Mouse (Mus musculus) lung, adult 2 months (tissue): Measurements from ENCODE around the gene Gm49380.

ENCODE experiments used
- CTCF ChIP-seq: fragments of 200-500 bp; IDR thresholded peaks from 2 replicates; pipeline ENCODE4 v1.5.1; 2011; ENCODE audit warnings: mild to moderate bottlenecking, low read length, control low read depth; ENCODE audit not compliant: insufficient read depth
- POLR2A ChIP-seq: fragments of 200-500 bp; IDR thresholded peaks from 2 replicates; pipeline ENCODE4 v1.6.1; 2011; ENCODE audit warnings: low read depth, mild to moderate bottlenecking, control low read depth, low read length, borderline replicate concordance; ENCODE audit errors: extremely low read depth

DNA sequence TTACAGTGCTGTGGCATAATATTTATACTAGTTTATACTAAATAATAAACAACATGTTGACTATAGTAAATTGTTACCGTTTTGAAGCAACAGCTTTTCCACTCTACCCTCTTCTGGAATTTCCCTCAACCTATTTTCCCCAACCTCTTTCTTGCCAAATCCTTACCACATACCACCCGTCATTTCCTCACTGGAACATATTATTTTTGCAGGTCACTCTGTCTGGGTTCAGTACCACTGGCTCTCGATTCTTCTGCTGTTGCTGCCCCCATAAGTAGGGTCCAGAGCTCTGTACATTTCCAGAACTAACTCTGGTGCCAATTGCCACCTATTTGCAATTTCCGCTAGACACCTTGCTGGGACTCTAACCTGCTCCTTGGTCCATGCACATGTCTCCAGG lies 81.4 kb downstream of the Gm49380 start:
- TF ChIP-seq CTCF = no peak
- TF ChIP-seq POLR2A = no peak
